Mouse (Mus musculus) ES-E14 (cell line): ENCODE data around the gene Ntm. TPM values are rescaled to one million over a fixed set of nuclear protein-coding genes. Genes with fewer than 3 reads are reported as not detected.

ENCODE experiments used
- DNase-seq: peaks from one replicate; pipeline ENCODE4 v3.0.0-alpha.2; 2013; ENCODE audit warnings: low read depth, low spot score
- H3K27ac ChIP-seq: 2 replicates; pipeline ENCODE4 v1.5.1; 2012; ENCODE audit warnings: low read depth, mild to moderate bottlenecking, low read length, moderate library complexity, mixed read lengths; ENCODE audit not compliant: poor library complexity, insufficient read depth, severe bottlenecking
- H3K36me3 ChIP-seq: 2 replicates; pipeline ENCODE4 v1.6.1; 2012; ENCODE audit warnings: mild to moderate bottlenecking, low read length, moderate library complexity, mixed read lengths; ENCODE audit not compliant: control insufficient read depth, poor library complexity, insufficient read depth, severe bottlenecking
- H3K4me1 ChIP-seq, 2 experiments: fragments of 150-350 bp in 1 of 2; sonication (generic) in 1 of 2; 2 replicates each; pipeline ENCODE4 v1.6.1; 2012; ENCODE audit warnings: low read length in 2 of 2, mild to moderate bottlenecking in 1 of 2, mixed read lengths in 1 of 2; ENCODE audit not compliant: control insufficient read depth in 2 of 2, insufficient read depth in 2 of 2, poor library complexity in 1 of 2
- H3K4me3 ChIP-seq, 2 experiments: fragments of 150-350 bp in 1 of 2; sonication (generic) in 1 of 2; 2 replicates each; pipeline ENCODE4 v1.5.1; 2012; ENCODE audit warnings: low read length in 2 of 2, low read depth in 1 of 2, mild to moderate bottlenecking in 1 of 2, mixed read lengths in 1 of 2; ENCODE audit not compliant: insufficient read depth in 1 of 2, poor library complexity in 1 of 2, severe bottlenecking in 1 of 2
- H3K9ac ChIP-seq: 2 replicates; pipeline ENCODE4 v1.6.1; 2012; ENCODE audit warnings: low read depth, mild to moderate bottlenecking, low read length, mixed read lengths; ENCODE audit not compliant: poor library complexity, insufficient read depth, severe bottlenecking
- H3K9me3 ChIP-seq: fragments of 150-350 bp; sonication (generic); 2 replicates; pipeline ENCODE4 v1.6.1; 2012; ENCODE audit warnings: low read depth, mild to moderate bottlenecking, low read length; ENCODE audit not compliant: control insufficient read depth, insufficient read depth
- CHD2 ChIP-seq: IDR thresholded peaks from 2 replicates; pipeline ENCODE4 v1.6.1; 2014; ENCODE audit warnings: mild to moderate bottlenecking, low read depth, low read length, inconsistent platforms
- HCFC1 ChIP-seq: IDR thresholded peaks from 2 replicates; pipeline ENCODE4 v1.6.1; 2012; ENCODE audit warnings: low read length, inconsistent platforms, borderline replicate concordance; ENCODE audit not compliant: insufficient read depth
- MAFK ChIP-seq: IDR thresholded peaks from 2 replicates; pipeline ENCODE4 v1.6.1; 2014; ENCODE audit warnings: mild to moderate bottlenecking, low read depth, low read length, inconsistent platforms; ENCODE audit not compliant: insufficient read depth
- ZC3H11A ChIP-seq: IDR thresholded peaks from 2 replicates; pipeline ENCODE4 v1.6.1; 2012; ENCODE audit warnings: low read depth, mild to moderate bottlenecking, inconsistent platforms, low read length, borderline replicate concordance
- ZNF384 ChIP-seq: IDR thresholded peaks from 2 replicates; pipeline ENCODE4 v1.6.1; 2012; ENCODE audit warnings: low read depth, low read length, inconsistent platforms
- in situ Hi-C, 2 experiments: fragments of 600-800 bp; cut with MboI; formaldehyde crosslinking; loops; one replicate each; pipeline ENCODE4 v1.15.1; 2025; ENCODE audit warnings: low sequenced_read_pairs in 2 of 2, inconsistent platforms in 1 of 2; ENCODE audit not compliant: unreplicated experiment in 2 of 2
- total RNA-seq: library from RNA; depleted of rRNA; stranded (reverse); fragments of 300-350 nt; gene quantifications from 2 replicates; pipeline ENCODE4 v1.2.3, GENCODE M21; 2012

The Ntm gene
- total RNA-seq, 1 experiment: 0.67 TPM

- TF ChIP-seq MAFK (no peak), ZC3H11A (no peak), ZNF384 (no peak), HCFC1 (no peak), CHD2 (no peak)
- DNase-seq: no peak
- in situ Hi-C loops: no loop called here
Measured at GRCm38 (mm10) chr9:29197046-29197445, 765.9 kb downstream of the Ntm start.

GRCm38 (mm10) chr9:29194265-29194664 is 768.7 kb downstream of the Ntm start:
- Histone ChIP-seq H3K9ac (no peak overlapping the region), H3K9me3 (no peaks in the 10 kb centered on the region), H3K4me1 (no peaks in the 10 kb centered on the region), H3K36me3 (no peaks in the 10 kb centered on the region), H3K4me3 (no peak overlapping the region), H3K27ac (no peak overlapping the region)
- in situ Hi-C loops: no loop called here
- DNase-seq: no peak
- TF ChIP-seq ZNF384: no peak

More at GRCm38 (mm10) chr9:29197046-29197445, 765.9 kb downstream of the Ntm start:
- H3K9me3 ChIP-seq: no peaks in the 10 kb centered on the region
- no peak overlapping the region for H3K27ac ChIP-seq
- H3K4me3 ChIP-seq: no peak overlapping the region
- H3K4me1 ChIP-seq: no peaks in the 10 kb centered on the region
- no peak overlapping the region for H3K9ac ChIP-seq
- no peaks in the 10 kb centered on the region for H3K36me3 ChIP-seq

GRCm38 (mm10) chr9:29183011-29183410 is 779.9 kb downstream of the Ntm start:
- Histone ChIP-seq H3K4me1 (no peaks in the 10 kb centered on the region), H3K4me3 (no peak overlapping the region), H3K27ac (no peak overlapping the region), H3K9ac (no peak overlapping the region), H3K36me3 (no peaks in the 10 kb centered on the region), H3K9me3 (no peaks in the 10 kb centered on the region)
- no peak for DNase-seq
- in situ Hi-C loops: no loop called here
- TF ChIP-seq ZC3H11A: no peak
- TF ChIP-seq ZNF384: no peak
- TF ChIP-seq CHD2: no peak
- no peak for TF ChIP-seq HCFC1
- TF ChIP-seq MAFK: no peak

- no peak for TF ChIP-seq ZNF384
- no peak for TF ChIP-seq CHD2
- no peak for TF ChIP-seq ZC3H11A
- no peak for TF ChIP-seq HCFC1
- TF ChIP-seq MAFK: no peak
- Histone ChIP-seq H3K36me3 (no peaks in the 10 kb centered on the region), H3K4me1 (no peaks in the 10 kb centered on the region), H3K9me3 (no peaks in the 10 kb centered on the region), H3K27ac (no peak overlapping the region), H3K4me3 (no peak overlapping the region), H3K9ac (no peak overlapping the region)
- no peak for DNase-seq
- in situ Hi-C loops: no loop called here
Measured at GRCm38 (mm10) chr9:29181661-29182060, 781.3 kb downstream of the Ntm start.

- DNase-seq: no peak
- in situ Hi-C loops: no loop called here
- H3K4me1 ChIP-seq: no peaks in the 10 kb centered on the region
Measured at GRCm38 (mm10) chr9:29165731-29166130, 797.2 kb downstream of the Ntm start.

More at GRCm38 (mm10) chr9:29165731-29166130, 797.2 kb downstream of the Ntm start:
- no peak overlapping the region for H3K9ac ChIP-seq
- no peak overlapping the region for H3K4me3 ChIP-seq
- no peaks in the 10 kb centered on the region for H3K36me3 ChIP-seq
- TF ChIP-seq ZC3H11A (no peak), HCFC1 (no peak), ZNF384 (no peak)
- no peak overlapping the region for H3K27ac ChIP-seq
- no peaks in the 10 kb centered on the region for H3K9me3 ChIP-seq
